Mouse (Mus musculus) hindbrain, embryonic 13.5 days (tissue): Measurements from ENCODE around the gene Fat1. TPM values are rescaled to one million over a fixed set of nuclear protein-coding genes. Genes with fewer than 3 reads are reported as not detected.

Experiments
- ATAC-seq: fragments of 200-750 bp; cut with Nextera tagmentation; 2 replicates; pipeline ENCODE4 v1.8.0; 2017; ENCODE audit warnings: moderate TSS enrichment; ENCODE audit not compliant: low FRiP score
- H3K27ac ChIP-seq: fragments of 300-500 bp; sonication (generic); 2 replicates; pipeline ENCODE4 v1.5.1; 2015; ENCODE audit warnings: inconsistent platforms, mild to moderate bottlenecking, moderate library complexity
- H3K27me3 ChIP-seq: fragments of 300-500 bp; sonication (generic); 2 replicates; pipeline ENCODE4 v1.6.1; 2015; ENCODE audit warnings: mild to moderate bottlenecking, inconsistent platforms
- H3K36me3 ChIP-seq: fragments of 300-500 bp; sonication (generic); 2 replicates; pipeline ENCODE4 v1.6.1; 2015; ENCODE audit warnings: mild to moderate bottlenecking, inconsistent platforms
- H3K4me1 ChIP-seq: fragments of 300-500 bp; sonication (generic); replicated peaks from 2 replicates; pipeline ENCODE4 v1.6.1; 2015; ENCODE audit warnings: inconsistent platforms
- H3K4me2 ChIP-seq: fragments of 300-500 bp; sonication (generic); 2 replicates; pipeline ENCODE4 v1.6.1; 2015; ENCODE audit warnings: inconsistent platforms, mild to moderate bottlenecking, moderate library complexity
- H3K4me3 ChIP-seq: fragments of 300-500 bp; sonication (generic); 2 replicates; pipeline ENCODE4 v1.5.1; 2015; ENCODE audit warnings: mild to moderate bottlenecking, inconsistent platforms
- H3K9ac ChIP-seq: fragments of 300-500 bp; sonication (generic); 2 replicates; pipeline ENCODE4 v1.6.1; 2015; ENCODE audit warnings: mild to moderate bottlenecking, inconsistent platforms
- H3K9me3 ChIP-seq: fragments of 300-500 bp; sonication (generic); 2 replicates; pipeline ENCODE4 v1.6.1; 2016; ENCODE audit warnings: inconsistent platforms
- WGBS: fragments of 180-500 bp; shearing (Covaris S2); methylation state at CpG from one replicate; pipeline ENCODE4 v1.1.7; 2015; 5-methylcytosine and 5-hydroxymethylcytosine counted together
- polyA plus RNA-seq: library from polyadenylated mRNA; unstranded; fragments of >200 nt; fragmentation: Nextera tagmentation; extraction: Ambion mirVana; gene quantifications from 2 replicates; pipeline ENCODE4 v1.2.1, GENCODE M21; 2015

Gene Fat1
- polyA plus RNA-seq, 1 experiment from 2014 or later, result 12.7 TPM

DNA sequence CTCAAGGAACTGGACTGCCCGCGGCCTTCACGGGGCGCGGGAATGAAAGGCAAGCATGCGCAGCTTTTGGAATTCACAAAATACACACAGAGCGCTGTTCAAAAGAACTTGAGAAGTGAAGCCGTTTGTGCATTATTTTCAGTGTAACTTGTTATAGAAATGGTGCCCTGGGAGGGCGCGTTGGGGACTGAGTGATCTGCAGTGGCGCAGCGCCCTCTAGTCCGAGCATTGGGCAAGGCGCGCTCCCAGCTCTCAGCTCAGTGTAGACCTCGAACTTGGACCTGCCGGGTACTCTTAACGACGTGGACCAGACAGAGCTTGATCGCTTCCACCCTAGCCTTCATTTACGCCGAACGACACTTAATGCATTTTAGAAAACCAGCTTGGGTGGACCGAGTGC lies 494 bp downstream of the Fat1 start:
- H3K9me3 ChIP-seq, result no peaks in the 10 kb centered on the region
- peak overlapping the region; percentile 89 for H3K27ac ChIP-seq
- ATAC-seq, result peak; percentile 55; the same call in 1 of the 2 replicates
- H3K4me3 ChIP-seq, result peak overlapping the region; percentile 79
- H3K36me3 ChIP-seq, result no peaks in the 10 kb centered on the region
- H3K27me3 ChIP-seq, result 0 out of 2 replicates have a peak, but pooled peaks cover 2% of the 10 kb centered on the region
- H3K4me1 ChIP-seq, result peaks cover 17% of the 10 kb centered on the region
- under 1% methylated on average over 24 of the region's 24 CpGs for WGBS
- peak overlapping the region; percentile 94 for H3K4me2 ChIP-seq
- peak overlapping the region; percentile 81 for H3K9ac ChIP-seq

DNA sequence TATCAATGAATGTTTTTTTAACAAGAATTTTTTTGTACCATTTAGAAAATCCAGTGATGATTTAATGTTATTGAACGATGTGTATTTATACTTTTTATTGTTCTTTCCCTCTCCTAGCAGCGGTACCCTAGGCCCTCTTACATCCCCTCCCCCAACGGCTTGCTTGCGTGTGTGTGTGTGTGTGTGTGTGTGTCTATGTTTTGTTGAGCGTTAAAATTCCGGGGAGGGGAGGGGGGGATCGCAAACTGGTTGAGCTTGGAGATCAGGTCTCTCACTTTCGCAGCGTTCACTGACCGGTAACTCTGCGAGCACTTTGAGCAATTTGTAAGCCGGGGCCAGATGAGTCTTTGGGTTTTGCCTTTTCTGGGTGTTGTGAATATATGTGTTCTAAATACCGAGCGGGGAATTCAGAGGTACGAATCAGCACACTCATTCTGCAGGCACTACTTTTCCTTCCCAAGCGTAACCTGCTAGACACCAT lies 1.3 kb downstream of the Fat1 start:
- Histone ChIP-seq H3K27ac (peak overlapping the region; percentile 86), H3K27me3 (0 out of 2 replicates have a peak, but pooled peaks cover 2% of the 10 kb centered on the region), H3K9me3 (no peaks in the 10 kb centered on the region), H3K9ac (peak overlapping the region; percentile 81), H3K4me3 (peak overlapping the region; percentile 79), H3K4me1 (peaks cover 17% of the 10 kb centered on the region), H3K36me3 (no peaks in the 10 kb centered on the region), H3K4me2 (peak overlapping the region; percentile 94)
- no peak for ATAC-seq
- WGBS, result under 1% methylated on average over 16 of the region's 16 CpGs

DNA sequence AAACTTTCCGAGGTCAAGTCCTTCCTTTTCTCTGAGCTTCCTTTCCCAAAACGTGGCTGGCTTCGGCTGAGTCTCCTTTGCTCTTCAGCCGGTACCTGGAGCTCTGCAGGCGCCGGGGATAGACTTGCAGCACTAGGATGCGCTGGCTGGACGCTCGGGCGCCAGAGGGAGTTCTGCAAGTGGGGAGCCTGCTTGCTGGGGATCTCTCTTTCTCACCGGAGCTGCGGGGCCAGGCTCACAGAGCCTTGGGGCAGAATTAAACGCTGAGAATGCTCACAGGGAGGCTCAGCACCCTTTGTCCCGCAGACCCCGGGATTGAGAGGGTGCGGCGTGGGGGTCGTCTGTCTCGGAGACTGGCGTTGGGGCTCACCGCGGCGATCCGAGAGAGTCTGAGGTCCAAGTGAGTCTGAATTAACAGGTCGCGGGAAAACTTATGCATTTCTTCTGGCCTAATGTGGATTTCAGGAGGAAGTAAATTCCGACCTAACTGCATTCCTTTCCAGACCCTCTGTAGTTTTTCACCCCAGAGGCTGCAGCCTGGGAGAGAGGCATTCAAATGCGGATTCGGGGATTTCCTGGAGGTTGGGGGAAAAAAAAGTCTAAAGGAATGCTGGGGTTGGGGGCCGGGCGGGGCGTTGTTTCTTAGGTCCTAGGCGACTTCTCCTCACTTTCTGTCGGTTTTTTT lies 2.0 kb downstream of the Fat1 start:
- no peaks in the 10 kb centered on the region for H3K9me3 ChIP-seq
- H3K36me3 ChIP-seq, result no peaks in the 10 kb centered on the region
- peak overlapping the region; percentile 81 for H3K9ac ChIP-seq
- H3K27me3 ChIP-seq, result 0 out of 2 replicates have a peak, but pooled peaks cover 2% of the 10 kb centered on the region
- H3K4me1 ChIP-seq, result peaks cover 17% of the 10 kb centered on the region
- H3K27ac ChIP-seq, result peak overlapping the region; percentile 86
- under 1% methylated on average over 34 of the region's 34 CpGs for WGBS
- ATAC-seq, result no peak
- peak overlapping the region; percentile 94 for H3K4me2 ChIP-seq
- peak overlapping the region; percentile 79 for H3K4me3 ChIP-seq

DNA sequence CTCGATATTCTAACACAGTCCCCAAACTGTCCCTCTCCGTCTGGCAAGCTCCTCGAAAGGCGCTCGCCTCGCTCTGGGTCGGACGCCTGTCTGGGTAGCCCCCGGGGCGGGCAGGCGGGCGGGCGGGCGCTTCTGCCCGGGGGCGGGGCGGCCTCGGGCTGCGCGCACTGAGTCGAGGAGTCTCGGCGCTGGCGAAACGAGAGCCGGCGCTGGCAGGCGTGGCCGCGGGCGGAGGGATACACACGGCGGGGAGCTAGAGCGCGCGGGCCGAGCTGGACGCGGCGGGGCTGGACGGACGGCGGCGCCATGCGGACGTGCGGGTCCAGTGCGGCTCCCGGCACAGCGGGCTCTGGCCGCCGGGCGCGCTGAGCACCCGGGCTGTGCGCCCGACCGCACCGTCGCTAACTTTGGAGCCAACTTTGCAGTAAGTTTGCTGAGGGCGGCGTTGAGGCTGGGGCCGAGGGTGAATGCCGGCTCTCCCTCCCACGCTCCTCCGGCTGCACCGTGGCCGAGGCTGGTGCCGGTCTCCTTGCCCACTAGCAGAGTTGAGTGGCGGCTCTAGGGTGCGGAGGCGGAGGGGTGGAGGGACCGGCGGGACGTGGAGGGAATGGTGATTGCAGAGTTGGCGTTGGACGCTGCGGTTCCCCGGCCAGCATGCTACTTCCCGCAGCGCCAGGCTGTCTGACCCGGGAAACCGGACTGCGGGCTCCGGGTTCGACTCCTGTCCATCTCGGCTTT lies 2.8 kb downstream of the Fat1 start:
- Histone ChIP-seq H3K9ac (peak overlapping the region; percentile 81), H3K9me3 (no peaks in the 10 kb centered on the region), H3K4me3 (peak overlapping the region; percentile 79), H3K27ac (peak overlapping the region; percentile 86), H3K27me3 (no peaks in the 10 kb centered on the region), H3K4me2 (peak overlapping the region; percentile 94), H3K36me3 (no peaks in the 10 kb centered on the region), H3K4me1 (peaks cover 17% of the 10 kb centered on the region)
- under 1% methylated on average over 86 of the region's 87 CpGs for WGBS
- ATAC-seq, result peak; percentile 84

DNA sequence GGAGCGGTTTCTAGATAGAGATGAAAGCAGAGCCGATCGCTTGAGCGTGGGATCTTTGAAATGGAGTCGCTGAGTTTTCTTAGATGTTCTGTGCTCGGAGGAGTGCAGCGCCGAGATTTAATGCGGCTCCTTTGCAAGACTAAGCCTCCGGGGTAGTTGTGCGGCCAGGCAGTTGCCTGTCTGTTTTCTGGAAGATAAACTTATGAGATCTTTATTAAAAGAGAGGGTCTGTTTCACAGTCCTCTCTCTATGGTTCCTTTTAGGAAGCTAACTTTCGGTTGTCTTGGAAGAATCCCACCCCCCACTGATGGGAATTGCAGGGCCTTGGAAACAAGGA lies 3.4 kb downstream of the Fat1 start:
- Histone ChIP-seq H3K4me1 (peaks cover 15% of the 10 kb centered on the region), H3K9me3 (no peaks in the 10 kb centered on the region), H3K36me3 (no peaks in the 10 kb centered on the region), H3K4me3 (peak overlapping the region; percentile 79), H3K9ac (peak overlapping the region; percentile 81), H3K4me2 (peak overlapping the region; percentile 94), H3K27ac (peak overlapping the region; percentile 86), H3K27me3 (no peaks in the 10 kb centered on the region)
- WGBS, result under 1% methylated on average over 12 of the region's 12 CpGs
- ATAC-seq, result no peak

DNA sequence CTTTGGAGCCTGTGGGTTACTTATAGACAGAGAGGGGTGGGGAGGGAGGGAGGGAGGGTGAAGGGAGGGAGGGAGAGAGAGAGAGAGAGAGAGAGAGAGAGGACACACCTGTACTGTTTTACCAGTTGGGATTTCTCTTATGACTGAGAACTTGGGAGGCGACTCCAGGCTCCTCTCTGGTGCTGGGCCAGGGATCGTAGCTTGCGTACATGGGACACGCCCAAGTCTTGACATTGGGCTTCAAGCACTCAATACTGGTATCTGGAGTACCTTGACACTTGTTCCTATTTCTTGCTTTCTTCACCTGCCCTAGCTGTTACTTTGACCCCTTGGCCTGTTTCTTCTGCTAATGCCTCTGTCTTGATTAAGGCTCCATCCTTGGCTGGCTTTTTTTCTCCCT lies 10.3 kb downstream of the Fat1 start:
- Histone ChIP-seq H3K9ac (no peak overlapping the region), H3K4me2 (no peak overlapping the region), H3K9me3 (0 out of 2 replicates have a peak, but pooled peaks cover 3% of the 10 kb centered on the region), H3K27ac (no peak overlapping the region), H3K27me3 (no peaks in the 10 kb centered on the region), H3K4me3 (no peak overlapping the region), H3K36me3 (peaks cover 8% of the 10 kb centered on the region), H3K4me1 (peaks cover 9% of the 10 kb centered on the region)
- WGBS, result 96% methylated on average over 4 of the region's 4 CpGs
- no peak for ATAC-seq

DNA sequence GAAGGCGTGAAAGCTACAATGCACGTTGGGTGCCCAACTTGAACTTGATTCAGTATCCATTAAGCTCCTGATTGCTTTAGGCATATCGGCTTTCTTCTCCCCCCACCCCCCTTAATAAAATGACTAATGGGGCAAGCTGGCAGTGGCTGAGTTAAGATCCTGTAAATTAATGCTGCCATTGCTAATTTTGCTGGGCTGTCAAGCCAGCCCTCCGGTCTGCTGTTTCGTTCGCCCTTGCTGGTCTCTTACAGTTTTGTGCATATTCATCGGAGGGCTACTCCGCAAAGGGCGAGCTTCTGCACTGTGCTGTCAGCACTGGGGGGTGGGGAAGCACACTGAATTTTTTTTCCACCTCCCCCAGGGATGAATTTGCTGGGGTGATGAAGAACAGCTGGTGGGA lies 13.3 kb downstream of the Fat1 start:
- WGBS, result 52% methylated on average over 9 of the region's 9 CpGs
- peak overlapping the region; percentile 6; the same call in 1 of the 2 replicates for H3K9ac ChIP-seq

DNA sequence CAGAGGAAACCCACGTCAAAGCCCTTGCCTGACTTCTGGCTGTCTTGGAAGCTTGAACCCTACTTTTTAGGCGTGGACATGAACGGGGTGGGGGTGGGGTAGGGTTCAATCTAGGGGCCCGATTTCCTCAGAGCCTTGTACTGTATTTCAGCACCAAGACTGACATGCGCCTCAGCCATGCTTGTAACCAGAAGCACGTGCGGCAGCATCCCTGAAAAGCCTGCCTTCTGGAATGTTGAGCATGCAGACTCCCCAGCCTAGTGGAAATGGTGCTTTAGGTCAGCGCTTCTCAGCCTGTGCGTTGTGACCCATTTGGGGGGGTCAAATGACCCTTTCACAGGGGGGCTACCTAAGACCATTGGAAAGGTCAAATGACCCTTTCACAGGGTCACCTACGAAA lies 25.2 kb downstream of the Fat1 start:
- no peak overlapping the region for H3K4me2 ChIP-seq
- H3K27ac ChIP-seq, result no peak overlapping the region
- no peaks in the 10 kb centered on the region for H3K36me3 ChIP-seq
- 29% methylated on average over 10 of the region's 10 CpGs for WGBS
- H3K27me3 ChIP-seq, result no peaks in the 10 kb centered on the region
- H3K9ac ChIP-seq, result no peak overlapping the region
- no peak overlapping the region for H3K4me3 ChIP-seq
- no peak for ATAC-seq
- H3K4me1 ChIP-seq, result peaks cover 40% of the 10 kb centered on the region
- H3K9me3 ChIP-seq, result no peaks in the 10 kb centered on the region

More for the DNA sequence above, 13.3 kb downstream of the Fat1 start:
- 0 out of 2 replicates have a peak, but pooled peaks have one; percentile 54 for ATAC-seq
- H3K4me3 ChIP-seq, result no peak overlapping the region
- H3K36me3 ChIP-seq, result peaks cover 38% of the 10 kb centered on the region
- peak overlapping the region; percentile 15; the same call in 1 of the 2 replicates for H3K4me2 ChIP-seq
- H3K27ac ChIP-seq, result peak overlapping the region; percentile 6; the same call in 1 of the 2 replicates
- peaks cover 9% of the 10 kb centered on the region for H3K4me1 ChIP-seq
- peaks cover 21% of the 10 kb centered on the region for H3K9me3 ChIP-seq
- H3K27me3 ChIP-seq, result no peaks in the 10 kb centered on the region

DNA sequence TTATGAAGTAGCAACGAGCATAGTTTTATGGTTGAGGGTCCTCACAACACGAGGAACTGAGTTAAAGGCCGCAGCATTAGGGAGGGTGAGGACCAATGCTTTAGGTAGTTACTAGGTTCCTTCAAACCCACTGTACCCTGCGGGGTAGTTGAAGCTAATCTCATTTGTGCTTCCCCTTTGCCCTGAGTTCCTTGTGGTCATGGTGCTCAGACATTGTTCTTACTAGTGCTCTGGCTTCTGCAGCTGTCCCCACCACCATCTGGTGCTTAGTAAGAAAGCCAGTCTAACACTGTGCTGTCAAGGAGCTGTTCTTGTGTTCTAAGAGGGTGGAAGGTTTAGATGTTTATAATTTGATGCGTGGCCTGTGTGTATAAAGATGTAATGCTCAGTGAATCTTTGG lies 25.7 kb downstream of the Fat1 start:
- no peaks in the 10 kb centered on the region for H3K9me3 ChIP-seq
- WGBS, result 51% methylated on average over 5 of the region's 5 CpGs
- H3K36me3 ChIP-seq, result no peaks in the 10 kb centered on the region
- no peak overlapping the region for H3K9ac ChIP-seq
- H3K27ac ChIP-seq, result no peak overlapping the region
- H3K4me3 ChIP-seq, result no peak overlapping the region
- H3K4me1 ChIP-seq, result peaks cover 43% of the 10 kb centered on the region
- no peak overlapping the region for H3K4me2 ChIP-seq
- peak; percentile 41; the same call in 1 of the 2 replicates for ATAC-seq
- H3K27me3 ChIP-seq, result no peaks in the 10 kb centered on the region

DNA sequence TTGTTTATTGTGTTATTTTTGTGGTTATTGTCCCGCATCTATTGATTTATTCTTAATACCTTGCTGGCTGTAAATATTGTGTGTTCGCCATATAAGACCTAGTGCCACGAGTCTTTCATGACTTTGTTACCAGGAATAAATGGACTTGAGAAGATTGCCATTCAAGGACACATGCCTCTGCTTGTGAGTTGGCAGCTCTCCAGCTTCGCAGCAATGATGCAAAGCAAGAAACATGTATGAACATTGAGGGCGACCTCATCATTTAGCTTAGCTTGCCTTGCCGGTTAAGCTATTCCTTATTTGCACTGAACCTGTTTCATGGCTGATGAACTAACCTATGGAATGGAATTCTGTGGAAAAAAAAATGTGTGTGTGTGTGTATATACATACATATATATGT lies 26.2 kb downstream of the Fat1 start:
- no peak for ATAC-seq

DNA sequence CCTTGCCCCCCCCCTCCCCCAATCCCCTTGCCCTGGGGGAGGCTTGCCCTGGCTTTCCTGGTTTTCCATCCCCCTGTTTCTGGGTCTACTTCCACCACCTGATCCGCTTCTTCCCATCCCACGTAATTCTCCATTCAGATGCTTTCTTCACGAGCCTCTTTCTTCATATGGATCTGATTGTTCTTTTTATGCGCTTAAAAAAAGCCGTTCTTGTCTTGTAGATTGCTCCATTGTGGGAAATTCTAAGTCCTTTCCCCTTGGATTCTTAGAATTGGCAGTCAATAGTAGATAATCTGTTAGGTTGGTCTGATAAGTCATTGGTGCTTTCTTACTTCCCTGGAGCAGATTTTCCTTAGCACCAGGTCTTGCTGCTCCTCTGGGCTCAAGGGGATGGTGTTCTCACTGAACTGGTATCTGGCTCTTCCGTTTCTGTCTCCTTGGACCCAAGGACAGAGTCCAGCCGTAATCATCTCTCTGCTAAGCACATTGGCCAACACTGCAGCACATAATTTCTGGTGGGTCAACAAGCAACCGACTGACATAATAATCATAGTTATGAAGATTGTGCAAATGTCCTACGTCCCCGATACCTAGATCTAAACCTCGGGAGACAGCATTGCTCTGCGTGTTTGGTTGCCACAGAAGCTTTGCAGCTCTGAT lies 27.5 kb downstream of the Fat1 start:
- Histone ChIP-seq H3K27ac (no peak overlapping the region), H3K4me1 (peaks cover 46% of the 10 kb centered on the region), H3K9me3 (no peaks in the 10 kb centered on the region), H3K4me2 (no peak overlapping the region), H3K9ac (no peak overlapping the region), H3K4me3 (no peak overlapping the region), H3K27me3 (no peaks in the 10 kb centered on the region), H3K36me3 (no peaks in the 10 kb centered on the region)
- 77% methylated on average over 12 of the region's 12 CpGs for WGBS
- no peak for ATAC-seq

More for the DNA sequence above, 26.2 kb downstream of the Fat1 start:
- no peak overlapping the region for H3K27ac ChIP-seq
- H3K9ac ChIP-seq, result no peak overlapping the region
- 65% methylated on average over 6 of the region's 6 CpGs for WGBS
- H3K4me1 ChIP-seq, result peaks cover 46% of the 10 kb centered on the region
- no peak overlapping the region for H3K4me3 ChIP-seq
- H3K27me3 ChIP-seq, result no peaks in the 10 kb centered on the region
- no peaks in the 10 kb centered on the region for H3K36me3 ChIP-seq
- H3K9me3 ChIP-seq, result no peaks in the 10 kb centered on the region
- no peak overlapping the region for H3K4me2 ChIP-seq

DNA sequence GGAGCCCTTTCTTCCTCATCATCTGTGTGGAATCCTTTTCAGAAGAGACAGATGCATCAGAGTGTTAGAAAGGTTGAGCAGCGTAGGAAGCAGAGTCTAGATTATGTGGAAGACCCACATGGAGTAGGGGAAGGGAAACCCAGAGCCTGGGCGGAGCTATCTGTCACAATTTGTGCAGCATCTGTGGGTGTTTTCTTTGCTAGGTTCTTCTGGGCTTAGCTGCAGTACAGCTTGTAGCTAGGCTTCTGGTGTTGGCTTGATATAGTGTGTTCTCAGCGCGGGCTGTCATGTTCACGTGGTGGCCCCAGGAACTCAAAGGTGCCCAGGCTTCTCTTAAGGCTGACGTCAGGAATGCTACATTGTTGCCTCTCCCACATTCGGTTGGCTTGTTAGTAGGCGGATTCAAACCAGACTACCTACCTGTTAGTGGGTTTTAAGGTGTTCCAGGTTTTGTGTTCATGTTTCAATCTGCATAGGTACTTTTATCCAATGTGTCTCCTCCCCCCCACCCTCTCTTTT lies 32.3 kb downstream of the Fat1 start:
- ATAC-seq, result no peak
- no peak overlapping the region for H3K9ac ChIP-seq
- H3K4me1 ChIP-seq, result peaks cover 33% of the 10 kb centered on the region
- no peaks in the 10 kb centered on the region for H3K9me3 ChIP-seq
- no peak overlapping the region for H3K4me2 ChIP-seq
- no peak overlapping the region for H3K4me3 ChIP-seq
- no peaks in the 10 kb centered on the region for H3K27me3 ChIP-seq
- H3K36me3 ChIP-seq, result no peaks in the 10 kb centered on the region
- 97% methylated on average over 8 of the region's 8 CpGs for WGBS
- H3K27ac ChIP-seq, result no peak overlapping the region
